Mouse (Mus musculus) hindbrain, embryonic 15.5 days (tissue): ENCODE results near the gene Ofcc1. TPM values are rescaled to one million over a fixed set of nuclear protein-coding genes. Genes with fewer than 3 reads are reported as not detected.

Experiments
- ATAC-seq: fragments of 200-750 bp; cut with Nextera tagmentation; 2 replicates; pipeline ENCODE4 v1.8.0; 2017; ENCODE audit warnings: low read depth, moderate number of reproducible peaks, moderate TSS enrichment; ENCODE audit not compliant: low FRiP score
- H3K27ac ChIP-seq: fragments of 300-500 bp; sonication (generic); replicated peaks from 2 replicates; pipeline ENCODE4 v1.5.1; 2015; ENCODE audit warnings: mild to moderate bottlenecking, inconsistent platforms
- H3K27me3 ChIP-seq: fragments of 300-500 bp; sonication (generic); 2 replicates; pipeline ENCODE4 v1.6.1; 2015; ENCODE audit warnings: control low read depth, inconsistent platforms
- H3K36me3 ChIP-seq: fragments of 300-500 bp; sonication (generic); 2 replicates; pipeline ENCODE4 v1.6.1; 2015; ENCODE audit warnings: control low read depth, inconsistent platforms
- H3K4me1 ChIP-seq: fragments of 300-500 bp; sonication (generic); replicated peaks from 2 replicates; pipeline ENCODE4 v1.6.1; 2015; ENCODE audit warnings: control low read depth, inconsistent platforms
- H3K4me2 ChIP-seq: fragments of 300-500 bp; sonication (generic); 2 replicates; pipeline ENCODE4 v1.6.1; 2015; ENCODE audit warnings: moderate library complexity, mild to moderate bottlenecking, inconsistent platforms
- H3K4me3 ChIP-seq: fragments of 300-500 bp; sonication (generic); 2 replicates; pipeline ENCODE4 v1.5.1; 2015; ENCODE audit warnings: mild to moderate bottlenecking, inconsistent platforms
- H3K9ac ChIP-seq: fragments of 300-500 bp; sonication (generic); 2 replicates; pipeline ENCODE4 v1.6.1; 2015; ENCODE audit warnings: inconsistent platforms
- H3K9me3 ChIP-seq: fragments of 300-500 bp; sonication (generic); 2 replicates; pipeline ENCODE4 v1.6.1; 2016; ENCODE audit warnings: control low read depth, inconsistent platforms
- WGBS: fragments of 180-500 bp; shearing (Covaris S2); methylation state at CpG from one replicate; pipeline ENCODE4 v1.1.7; 2015; 5-methylcytosine and 5-hydroxymethylcytosine counted together
- polyA plus RNA-seq: library from polyadenylated mRNA; unstranded; fragments of >200 nt; fragmentation: Nextera tagmentation; extraction: Ambion mirVana; gene quantifications from 2 replicates; pipeline ENCODE4 v1.2.1, GENCODE M21; 2015

Gene Ofcc1
- 0.10 TPM in 2 replicates for polyA plus RNA-seq

GRCm38 (mm10) chr13:40361288-40361687 is at the start of gene Ofcc1:
Ofcc1 (minus strand) TSS chr13:40361450.
- no peaks in the 10 kb centered on the region for H3K36me3 ChIP-seq
- H3K4me3 ChIP-seq, result no peak within 1 kb of the TSS
- H3K27ac ChIP-seq, result no peak within 1 kb of the TSS
- no peak for ATAC-seq
- H3K9ac ChIP-seq, result no peak within 1 kb of the TSS
- H3K9me3 ChIP-seq, result no peaks in the 10 kb centered on the region
- H3K27me3 ChIP-seq, result no peaks in the 10 kb centered on the region
- H3K4me1 ChIP-seq, result no peaks in the 10 kb centered on the region
- WGBS, result 63% methylated on average over 3 of the region's 3 CpGs
- H3K4me2 ChIP-seq, result no peak within 1 kb of the TSS

GRCm38 (mm10) chr13:40390120-40390519 is 28.9 kb upstream of the Ofcc1 start:
- Histone ChIP-seq H3K9ac (no peak overlapping the region), H3K36me3 (no peaks in the 10 kb centered on the region), H3K4me1 (no peaks in the 10 kb centered on the region), H3K9me3 (no peaks in the 10 kb centered on the region), H3K27me3 (no peaks in the 10 kb centered on the region), H3K4me3 (no peak overlapping the region), H3K27ac (no peak overlapping the region), H3K4me2 (no peak overlapping the region)
- 95% methylated on average over 8 of the region's 8 CpGs for WGBS
- no peak for ATAC-seq

- H3K4me3 ChIP-seq, result no peak overlapping the region
- WGBS, result 62% methylated on average over 4 of the region's 4 CpGs
- H3K36me3 ChIP-seq, result no peaks in the 10 kb centered on the region
- no peak overlapping the region for H3K27ac ChIP-seq
- H3K4me1 ChIP-seq, result no peaks in the 10 kb centered on the region
- no peak overlapping the region for H3K4me2 ChIP-seq
- no peak overlapping the region for H3K9ac ChIP-seq
- no peaks in the 10 kb centered on the region for H3K27me3 ChIP-seq
- H3K9me3 ChIP-seq, result no peaks in the 10 kb centered on the region
- no peak for ATAC-seq
These were observed 26.2 kb upstream of the Ofcc1 start for GRCm38 (mm10) chr13:40387446-40387845.

GRCm38 (mm10) chr13:40384962-40385361 is 23.7 kb upstream of the Ofcc1 start:
- Histone ChIP-seq H3K36me3 (no peaks in the 10 kb centered on the region), H3K27ac (no peak overlapping the region), H3K4me1 (0 out of 2 replicates have a peak, but pooled peaks cover 2% of the 10 kb centered on the region), H3K9ac (no peak overlapping the region), H3K4me2 (no peak overlapping the region), H3K4me3 (no peak overlapping the region), H3K27me3 (no peaks in the 10 kb centered on the region), H3K9me3 (no peaks in the 10 kb centered on the region)
- no peak for ATAC-seq
- WGBS, result 77% methylated on average over 4 of the region's 4 CpGs

GRCm38 (mm10) chr13:40376773-40377172 is 15.5 kb upstream of the Ofcc1 start:
- Histone ChIP-seq H3K4me2 (no peak overlapping the region), H3K4me1 (0 out of 2 replicates have a peak, but pooled peaks cover 2% of the 10 kb centered on the region), H3K9me3 (no peaks in the 10 kb centered on the region), H3K27ac (no peak overlapping the region), H3K4me3 (no peak overlapping the region), H3K9ac (no peak overlapping the region), H3K36me3 (no peaks in the 10 kb centered on the region), H3K27me3 (no peaks in the 10 kb centered on the region)
- no peak for ATAC-seq
- WGBS, result 75% methylated on average over 5 of the region's 5 CpGs

- no peak overlapping the region for H3K27ac ChIP-seq
- H3K27me3 ChIP-seq, result no peaks in the 10 kb centered on the region
- no peak overlapping the region for H3K4me2 ChIP-seq
- H3K36me3 ChIP-seq, result no peaks in the 10 kb centered on the region
- ATAC-seq, result no peak
- no peaks in the 10 kb centered on the region for H3K4me1 ChIP-seq
- no peak overlapping the region for H3K9ac ChIP-seq
- H3K9me3 ChIP-seq, result no peaks in the 10 kb centered on the region
- 91% methylated on average over 11 of the region's 11 CpGs for WGBS
- H3K4me3 ChIP-seq, result no peak overlapping the region
These were observed 5.5 kb upstream of the Ofcc1 start for GRCm38 (mm10) chr13:40366762-40367161.

- Histone ChIP-seq H3K9me3 (no peaks in the 10 kb centered on the region), H3K27me3 (no peaks in the 10 kb centered on the region), H3K9ac (no peak overlapping the region), H3K4me3 (no peak overlapping the region), H3K27ac (no peak overlapping the region), H3K4me2 (no peak overlapping the region), H3K36me3 (no peaks in the 10 kb centered on the region), H3K4me1 (no peaks in the 10 kb centered on the region)
- ATAC-seq, result no peak
- WGBS, result 44% methylated on average over 4 of the region's 4 CpGs
These were observed 3.6 kb upstream of the Ofcc1 start for GRCm38 (mm10) chr13:40364855-40365254.

- no peak for ATAC-seq
- Histone ChIP-seq H3K9me3 (no peaks in the 10 kb centered on the region), H3K27me3 (no peaks in the 10 kb centered on the region), H3K9ac (no peak overlapping the region), H3K4me3 (no peak overlapping the region), H3K4me2 (no peak overlapping the region), H3K27ac (no peak overlapping the region), H3K36me3 (no peaks in the 10 kb centered on the region), H3K4me1 (no peaks in the 10 kb centered on the region)
- WGBS, result 57% methylated on average over 4 of the region's 4 CpGs
These were observed 558 bp downstream of the Ofcc1 start for GRCm38 (mm10) chr13:40360692-40361091.

- ATAC-seq, result no peak
- 98% methylated on average over 2 of the region's 2 CpGs for WGBS
- Histone ChIP-seq H3K36me3 (no peaks in the 10 kb centered on the region), H3K27me3 (no peaks in the 10 kb centered on the region), H3K4me2 (no peak overlapping the region), H3K27ac (no peak overlapping the region), H3K4me3 (no peak overlapping the region), H3K9me3 (no peaks in the 10 kb centered on the region), H3K9ac (no peak overlapping the region), H3K4me1 (no peaks in the 10 kb centered on the region)
These were observed 14.2 kb downstream of the Ofcc1 start for GRCm38 (mm10) chr13:40347045-40347444.

GRCm38 (mm10) chr13:40323301-40323700 is 37.9 kb downstream of the Ofcc1 start:
- H3K9ac ChIP-seq, result no peak overlapping the region
- H3K27ac ChIP-seq, result no peak overlapping the region
- no peaks in the 10 kb centered on the region for H3K36me3 ChIP-seq
- WGBS, result 82% methylated on average over 5 of the region's 5 CpGs
- no peaks in the 10 kb centered on the region for H3K9me3 ChIP-seq
- no peak overlapping the region for H3K4me3 ChIP-seq
- no peak for ATAC-seq
- H3K27me3 ChIP-seq, result no peaks in the 10 kb centered on the region
- no peak overlapping the region for H3K4me2 ChIP-seq
- H3K4me1 ChIP-seq, result no peaks in the 10 kb centered on the region

GRCm38 (mm10) chr13:40320814-40321525 is 40.3 kb downstream of the Ofcc1 start:
- Histone ChIP-seq H3K4me2 (no peak overlapping the region), H3K4me1 (no peaks in the 10 kb centered on the region), H3K36me3 (no peaks in the 10 kb centered on the region), H3K27me3 (no peaks in the 10 kb centered on the region), H3K27ac (no peak overlapping the region), H3K9ac (no peak overlapping the region), H3K4me3 (no peak overlapping the region), H3K9me3 (no peaks in the 10 kb centered on the region)
- ATAC-seq, result no peak
- WGBS, result 85% methylated on average over 6 of the region's 6 CpGs

- Histone ChIP-seq H3K27me3 (no peaks in the 10 kb centered on the region), H3K27ac (no peak overlapping the region), H3K9ac (no peak overlapping the region), H3K4me1 (no peaks in the 10 kb centered on the region), H3K9me3 (no peaks in the 10 kb centered on the region), H3K4me3 (no peak overlapping the region), H3K4me2 (no peak overlapping the region), H3K36me3 (no peaks in the 10 kb centered on the region)
- no peak for ATAC-seq
- WGBS, result 87% methylated on average over 2 of the region's 2 CpGs
These were observed 43.5 kb downstream of the Ofcc1 start for GRCm38 (mm10) chr13:40317731-40318130.
